Mouse (Mus musculus) mouse embryonic stem cell (cell line): ENCODE measurements around the gene Edn2.

Experiments used
- in situ Hi-C, 2 experiments: fragments of 300-500 bp; cut with MboI; formaldehyde crosslinking; loops; 1 replicate in 1 of 2; 3 replicates in 1 of 2; pipeline ENCODE4 v1.14.3; 2019 to 2020; ENCODE audit warnings: low sequenced_read_pairs in 2 of 2, low pct_unique_long_range_greater_than_20kb in 1 of 2, mixed read lengths in 1 of 2; ENCODE audit not compliant: unreplicated experiment in 1 of 2

Gene Edn2

DNA sequence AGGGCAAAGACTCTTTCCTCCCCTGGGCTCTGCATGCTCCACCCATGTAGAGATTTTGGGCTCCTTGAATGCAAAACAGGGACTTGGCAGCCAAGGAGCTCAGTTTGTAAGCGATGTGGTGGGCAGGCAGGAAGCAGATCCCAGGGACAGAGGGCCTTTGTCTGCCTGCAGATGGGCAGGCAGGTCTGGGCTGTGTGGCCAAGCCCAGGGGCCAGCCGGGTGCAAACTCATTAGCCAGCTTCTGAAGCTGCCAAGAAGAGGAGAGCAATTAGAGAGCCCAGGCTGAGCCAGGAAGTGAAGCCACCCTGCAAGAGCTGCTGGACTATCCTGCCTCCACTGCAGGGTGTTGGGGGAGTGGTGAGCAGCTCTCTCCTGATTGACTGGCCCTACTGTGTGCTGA, 28.9 kb downstream of the Edn2 start:
- in situ Hi-C loops = no loop called here

- in situ Hi-C loops = no loop called here
Measured at GRCm38 (mm10) chr4:120191987-120192386, 31.0 kb downstream of the Edn2 start.

GRCm38 (mm10) chr4:120194026-120194425, 33.0 kb downstream of the Edn2 start:
- in situ Hi-C loops = no loop called here

- in situ Hi-C loops = no loop called here
Measured at GRCm38 (mm10) chr4:120194965-120195364, 34.0 kb downstream of the Edn2 start.

DNA sequence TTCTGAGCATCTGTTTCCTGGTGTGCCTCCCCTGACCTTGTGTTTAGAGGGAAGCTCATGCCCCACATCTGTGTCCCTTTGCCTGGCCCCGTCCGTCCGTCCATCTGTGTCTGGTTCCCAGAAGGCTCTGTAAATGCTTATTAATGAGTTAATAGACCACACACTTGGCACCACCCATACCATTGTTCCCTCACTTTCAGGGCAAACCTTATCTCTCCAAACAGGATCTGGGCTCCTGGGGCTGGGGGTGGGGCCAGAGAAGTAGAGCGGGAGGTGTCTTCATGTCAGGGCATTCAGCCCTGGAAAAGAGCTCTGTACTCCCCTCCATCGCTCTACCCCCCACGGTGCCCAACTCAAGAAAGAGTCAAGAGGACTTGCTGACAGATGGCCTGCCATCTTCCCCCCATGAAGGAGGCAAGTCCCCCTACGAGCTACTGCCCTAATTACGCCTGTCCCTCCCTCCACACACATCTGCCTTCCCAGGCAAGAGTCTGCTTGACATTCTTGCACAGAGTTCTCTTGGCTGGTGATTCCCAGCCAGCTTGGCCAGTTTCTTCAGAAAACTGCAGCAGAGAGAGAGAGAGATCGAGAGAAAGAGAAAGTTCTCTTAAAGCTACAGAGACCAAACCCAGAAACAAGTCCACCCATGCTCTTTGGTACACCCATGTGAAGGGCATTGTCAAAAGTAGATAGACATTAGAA, 38.3 kb downstream of the Edn2 start:
- in situ Hi-C loops = no loop called here

DNA sequence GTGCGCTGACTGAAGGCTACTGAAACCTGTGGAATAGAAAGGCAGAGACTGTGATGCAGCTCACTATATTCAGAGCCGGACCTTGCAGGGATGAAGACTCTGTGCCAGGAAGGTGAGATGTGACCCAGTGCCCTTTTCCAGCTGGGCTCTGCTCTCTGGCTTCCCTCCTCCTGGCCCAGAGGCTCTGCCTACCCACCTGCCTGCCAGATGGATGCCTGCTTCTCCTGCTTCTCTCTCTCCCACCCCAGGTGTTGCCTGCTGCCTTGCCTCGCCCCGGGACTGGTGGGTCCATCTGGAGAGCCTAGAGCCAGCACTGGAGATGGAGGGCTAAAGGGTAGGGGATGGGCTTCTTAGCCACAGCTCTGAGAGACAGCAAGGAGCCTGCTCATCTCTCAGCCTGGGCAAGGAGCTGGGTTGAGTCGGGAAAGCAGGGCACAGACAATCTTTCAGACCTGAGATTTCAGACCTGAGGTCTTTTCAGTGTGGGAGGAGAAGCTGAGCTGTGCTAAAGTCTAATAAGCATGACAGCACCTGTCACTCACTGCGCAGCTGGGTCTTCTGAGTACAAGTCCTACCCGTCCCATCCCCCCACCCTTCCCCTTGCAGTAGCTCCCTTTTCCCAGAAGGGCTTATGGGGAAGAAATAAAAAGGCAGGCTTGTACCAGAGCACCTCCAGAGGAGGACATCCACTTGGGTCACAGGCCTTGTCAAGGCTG, 39.7 kb downstream of the Edn2 start:
- in situ Hi-C loops = no loop called here

GRCm38 (mm10) chr4:120204357-120204942, 43.4 kb downstream of the Edn2 start:
- in situ Hi-C loops = no loop called here

DNA sequence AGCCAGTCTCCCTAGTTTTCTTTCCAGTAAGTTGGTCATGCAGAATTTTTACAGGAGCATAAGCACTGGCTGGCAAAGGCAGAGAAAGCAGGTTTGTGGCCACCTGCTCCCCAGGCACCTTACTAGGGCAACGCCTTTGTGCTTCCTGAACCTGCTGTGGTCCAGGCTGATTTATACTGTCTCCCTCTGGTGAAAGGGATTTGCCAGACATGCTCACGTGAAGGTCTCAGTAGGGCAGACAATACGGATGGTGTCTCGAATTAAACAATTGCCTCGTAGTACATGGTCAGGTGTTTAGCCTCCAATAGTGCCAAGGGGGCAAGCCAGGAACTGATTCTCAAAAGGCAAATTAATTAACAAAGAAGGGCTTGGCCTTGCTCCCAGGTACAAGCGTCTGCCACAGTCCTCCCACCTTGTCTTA, 45.5 kb downstream of the Edn2 start:
- in situ Hi-C loops = no loop called here

DNA sequence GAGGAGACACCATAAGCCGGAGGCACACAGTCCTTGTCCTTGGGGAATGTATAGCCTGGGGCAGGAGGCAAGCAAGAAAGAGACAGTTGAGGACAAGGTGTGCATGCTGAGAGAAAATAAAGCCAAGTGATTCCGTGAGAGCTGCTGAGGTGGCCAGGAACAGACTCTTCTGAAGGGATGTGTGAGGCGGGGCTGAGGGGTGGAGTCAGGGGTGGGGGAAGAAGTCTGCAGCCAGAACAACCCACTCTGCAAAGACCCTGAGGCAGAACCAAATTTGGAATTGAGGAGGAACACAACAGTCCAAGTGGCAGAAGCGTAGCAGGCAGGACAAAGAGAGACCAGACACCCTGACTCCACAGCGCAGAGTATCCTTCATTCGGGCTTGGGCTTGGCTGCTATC, 51.1 kb downstream of the Edn2 start:
- in situ Hi-C loops = no loop called here

- in situ Hi-C loops = no loop called here
Measured at GRCm38 (mm10) chr4:120212812-120213211, 51.8 kb downstream of the Edn2 start.

DNA sequence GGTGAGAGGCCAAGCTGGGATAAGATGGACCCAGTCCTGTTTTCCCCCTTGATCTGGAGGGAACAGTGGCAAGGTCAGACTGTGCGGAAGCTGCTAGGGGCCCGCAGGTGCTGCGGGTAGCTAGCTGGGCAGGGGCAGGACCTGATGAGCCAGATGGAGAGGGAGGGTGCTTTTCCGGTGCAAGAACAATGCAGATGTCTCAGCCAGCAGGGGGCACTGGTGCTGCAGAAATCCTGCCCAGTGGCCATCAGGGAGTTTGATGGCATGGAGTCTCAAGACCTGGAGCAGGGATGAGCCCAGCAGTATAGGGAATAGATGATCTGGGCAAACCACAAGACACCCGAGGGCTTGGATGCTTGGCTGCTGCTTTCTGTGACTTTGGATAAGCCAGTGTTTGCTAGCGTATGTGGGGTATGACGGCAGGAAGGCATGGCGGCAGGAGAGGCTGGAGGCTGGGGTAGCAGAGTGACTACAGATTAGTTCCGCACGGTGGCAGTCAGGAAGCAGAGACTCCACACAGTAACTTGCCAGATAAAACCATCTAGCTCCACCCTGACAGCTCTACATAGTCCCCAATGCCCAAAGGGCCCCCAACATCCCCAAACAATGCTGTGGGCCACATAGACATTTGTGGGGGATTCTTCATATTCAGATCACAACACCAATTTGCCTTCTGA, 55.0 kb downstream of the Edn2 start:
- in situ Hi-C loops = no loop called here

DNA sequence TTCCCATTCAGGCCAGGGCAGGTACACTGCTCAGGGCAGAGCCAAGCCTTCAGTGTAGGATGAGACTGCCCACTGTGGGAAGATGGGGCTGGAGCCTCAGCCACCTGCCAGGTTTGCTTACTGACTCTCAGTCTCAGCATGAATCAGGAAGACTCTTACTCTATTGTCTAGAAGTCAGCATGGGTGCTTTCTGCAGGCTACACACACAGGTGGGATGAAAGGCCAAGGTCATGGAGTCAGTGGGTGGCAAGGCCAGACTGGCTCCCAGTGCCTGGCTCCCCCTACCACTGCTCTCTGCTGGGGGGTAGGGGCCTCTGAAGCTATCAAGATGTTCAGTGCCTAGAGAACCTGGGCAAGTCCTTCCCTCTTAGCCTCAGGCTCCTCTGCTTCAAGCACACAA, 55.9 kb downstream of the Edn2 start:
- in situ Hi-C loops = no loop called here
